Mouse (Mus musculus) right cerebral cortex, postnatal 14 days (tissue): Measurements from ENCODE around the gene Gpm6a.
A peak's percentile ranks its signal among the peaks of the same experiment; 100 is the strongest.
"Not testable (repeated sequence)": the region's sequence is repeated elsewhere in the genome, so short reads cannot be mapped to it uniquely, and the experiment has no call there.

Source experiments
- DNase-seq: peaks from one replicate; pipeline ENCODE4 v3.0.0; 2022

Gpm6a gene

GRCm38 (mm10) chr8:55017071-55017470 lies 62.4 kb downstream of the Gpm6a start:
- DNase-seq: no peak

GRCm38 (mm10) chr8:55025851-55026660 lies 71.4 kb downstream of the Gpm6a start:
- DNase-seq: no peak

- DNase-seq: no peak
These were observed 72.0 kb downstream of the Gpm6a start for GRCm38 (mm10) chr8:55026661-55027000.

DNA sequence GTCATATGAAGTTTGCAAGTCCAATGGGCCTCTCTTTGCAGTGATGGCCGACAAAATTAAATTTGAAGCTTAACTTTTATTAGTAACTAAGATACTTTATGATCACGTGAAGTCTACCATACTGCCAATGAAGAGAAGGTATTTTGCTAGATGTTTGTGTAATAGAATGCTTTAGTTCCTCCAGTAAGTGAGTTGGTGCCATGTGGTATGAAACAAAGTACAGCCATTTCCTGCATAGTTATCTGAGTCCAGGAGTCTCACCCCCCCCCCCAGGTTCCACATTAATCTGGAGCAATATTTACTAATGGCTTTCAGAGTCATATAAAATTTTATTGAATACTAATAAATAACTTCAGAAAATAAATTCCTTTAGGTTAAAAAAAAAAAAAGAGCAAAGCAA lies 73.7 kb downstream of the Gpm6a start:
- DNase-seq: no peak

DNA sequence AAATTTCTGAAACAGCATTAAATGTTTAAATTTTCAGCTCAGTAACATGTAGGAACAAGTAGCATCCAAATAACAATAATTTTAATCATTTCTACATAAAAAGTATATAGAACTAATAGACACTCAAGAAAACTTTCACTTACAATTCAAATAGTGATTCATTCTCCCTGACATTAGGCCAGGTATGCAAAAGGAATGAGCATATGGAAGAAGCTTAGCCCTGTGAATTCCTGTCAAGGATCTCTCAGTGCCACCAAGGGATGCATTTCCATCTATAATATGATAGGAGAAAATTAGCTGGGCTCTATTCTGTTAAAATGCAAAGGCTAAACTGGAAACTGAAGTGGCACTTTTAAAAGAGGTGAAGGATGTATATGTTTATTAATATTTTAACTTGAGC lies 76.5 kb downstream of the Gpm6a start:
- no peak for DNase-seq

- peak; percentile 78 for DNase-seq
These were observed 79.7 kb downstream of the Gpm6a start for GRCm38 (mm10) chr8:55034309-55034708.

DNA sequence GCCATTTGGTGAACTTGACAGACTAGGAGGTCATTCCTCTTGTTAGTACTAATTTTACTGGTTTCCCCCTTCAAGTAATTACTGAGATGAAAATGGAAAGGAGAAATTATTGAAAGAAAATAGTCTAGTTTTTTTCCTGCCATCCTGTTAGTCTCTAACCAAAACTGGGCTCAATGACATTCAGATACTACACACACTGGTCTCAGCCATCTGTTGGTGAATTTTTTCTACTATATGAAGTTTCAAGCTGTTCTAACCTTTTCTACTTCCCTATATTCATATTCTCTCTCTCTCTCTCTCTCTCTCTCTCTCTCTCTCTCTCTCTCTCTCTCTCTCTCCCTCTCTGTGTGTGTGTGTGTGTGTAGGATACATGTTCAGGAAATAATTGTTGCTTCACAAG lies 80.8 kb downstream of the Gpm6a start:
- DNase-seq: no peak

GRCm38 (mm10) chr8:55042955-55043354 lies 88.3 kb downstream of the Gpm6a start:
- DNase-seq: no peak

DNA sequence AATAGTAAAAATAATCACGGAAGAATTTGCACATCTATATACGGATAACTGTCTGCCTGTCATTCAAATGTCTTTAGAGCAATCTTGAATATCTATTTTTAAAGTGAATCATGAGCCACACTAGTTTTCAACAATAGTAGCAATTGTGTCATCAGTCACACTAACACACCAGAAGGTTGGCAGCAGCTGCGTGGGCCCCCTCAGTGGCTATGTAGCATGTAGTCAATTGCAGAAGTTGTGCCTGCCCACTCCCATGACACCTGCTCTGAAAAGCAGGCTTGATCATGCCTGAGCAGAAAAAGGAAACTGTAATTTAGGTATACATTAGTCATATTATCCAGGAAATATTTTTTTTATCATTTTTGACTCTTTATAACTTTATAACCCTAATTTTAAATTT lies 93.8 kb downstream of the Gpm6a start:
- peak; percentile 28 for DNase-seq

DNA sequence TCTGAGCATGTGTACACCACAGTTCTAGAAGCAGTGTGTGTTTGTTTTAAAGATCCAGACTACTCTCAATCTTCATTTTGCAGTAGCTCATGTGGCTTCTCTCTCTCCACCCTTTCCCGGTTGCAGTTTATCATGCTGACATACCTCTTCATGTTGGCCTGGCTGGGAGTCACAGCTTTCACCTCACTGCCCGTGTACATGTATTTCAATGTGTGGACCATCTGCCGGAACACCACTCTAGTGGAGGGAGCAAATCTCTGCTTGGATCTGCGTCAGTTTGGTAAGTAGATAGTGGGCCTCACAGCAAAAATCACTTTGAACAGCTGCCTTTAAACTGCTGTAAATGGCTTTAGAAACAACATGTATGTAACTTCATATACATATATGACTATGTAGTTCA lies 95.3 kb downstream of the Gpm6a start:
- no peak for DNase-seq

- not testable (repeated sequence) for DNase-seq
These were observed 114.2 kb downstream of the Gpm6a start for GRCm38 (mm10) chr8:55068811-55069210.

GRCm38 (mm10) chr8:55073481-55073880 lies 118.8 kb downstream of the Gpm6a start:
- peak; percentile 11 for DNase-seq

GRCm38 (mm10) chr8:55102195-55102594 lies 147.6 kb downstream of the Gpm6a start:
- no peak for DNase-seq

DNA sequence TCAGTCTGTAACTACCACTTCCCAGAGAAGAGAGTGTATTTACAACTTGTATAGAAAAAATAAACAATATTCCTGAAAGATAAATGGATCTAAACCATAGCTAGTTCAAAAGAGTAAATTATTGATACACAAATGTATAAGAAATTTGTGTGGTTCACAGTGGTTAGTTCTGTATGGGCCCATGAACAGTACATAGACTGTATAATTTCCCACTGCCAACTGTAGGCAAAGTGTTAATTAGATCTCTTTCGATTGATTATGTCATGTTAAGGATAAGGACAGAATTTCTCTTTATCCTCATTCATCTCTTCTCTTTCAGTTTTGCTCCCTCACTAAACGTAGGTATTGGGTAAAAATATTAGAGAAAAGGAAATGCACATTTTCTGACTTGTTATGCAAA lies 148.4 kb downstream of the Gpm6a start:
- DNase-seq: no peak

- no peak for DNase-seq
These were observed 149.3 kb downstream of the Gpm6a start for GRCm38 (mm10) chr8:55103891-55104481.
